Mouse (Mus musculus) E14TG2a.4 (cell line): ENCODE results near the gene L3mbtl3.

Experiments
- H3K27me3 ChIP-seq: 2 replicates; pipeline ENCODE4 v1.6.1; 2014; ENCODE audit warnings: low read length, control low read depth; ENCODE audit not compliant: insufficient read depth
- H3K36me3 ChIP-seq: 2 replicates; pipeline ENCODE4 v1.6.1; 2014; ENCODE audit warnings: low read length, control low read depth; ENCODE audit not compliant: insufficient read depth
- H3K4me1 ChIP-seq: replicated peaks from 2 replicates; pipeline ENCODE4 v1.6.1; 2014; ENCODE audit warnings: low read depth, low read length, control low read depth
- H3K4me3 ChIP-seq: replicated peaks from 2 replicates; pipeline ENCODE4 v1.5.1; 2014; ENCODE audit warnings: mild to moderate bottlenecking, low read length
- H3K9me3 ChIP-seq: 2 replicates; pipeline ENCODE4 v1.6.1; 2014; ENCODE audit warnings: low read length, control low read depth
- CTCF ChIP-seq: conservative IDR thresholded peaks from 2 replicates; pipeline ENCODE4 v1.5.1; 2014; ENCODE audit warnings: low read length
- NANOG ChIP-seq: IDR thresholded peaks from 2 replicates; pipeline ENCODE4 v1.6.1; 2014; ENCODE audit warnings: borderline replicate concordance, low read length, mixed read lengths
- POU5F1 ChIP-seq: IDR thresholded peaks from 2 replicates; pipeline ENCODE4 v1.6.1; 2014; ENCODE audit warnings: low read length, borderline replicate concordance

L3mbtl3 gene

GRCm38 (mm10) chr10:26372940-26373931, 2.5 kb downstream of the L3mbtl3 start:
- H3K4me1 ChIP-seq: peaks cover 22% of the 10 kb centered on the region
- TF ChIP-seq CTCF: peak; percentile 51
- TF ChIP-seq NANOG: no peak
- no peaks in the 10 kb centered on the region for H3K9me3 ChIP-seq
- no peaks in the 10 kb centered on the region for H3K36me3 ChIP-seq
- H3K27me3 ChIP-seq: peaks cover 34% of the 10 kb centered on the region
- peak overlapping the region; percentile 83 for H3K4me3 ChIP-seq

- peaks cover 21% of the 10 kb centered on the region for H3K27me3 ChIP-seq
- H3K9me3 ChIP-seq: no peaks in the 10 kb centered on the region
- peaks cover 18% of the 10 kb centered on the region for H3K4me1 ChIP-seq
- TF ChIP-seq CTCF (no peak), NANOG (no peak), POU5F1 (no peak)
- no peaks in the 10 kb centered on the region for H3K36me3 ChIP-seq
- H3K4me3 ChIP-seq: peak overlapping the region; percentile 41; the same call in 1 of the 2 replicates
Measured at GRCm38 (mm10) chr10:26371416-26371815, 4.4 kb downstream of the L3mbtl3 start.

- no peaks in the 10 kb centered on the region for H3K27me3 ChIP-seq
- H3K4me1 ChIP-seq: no peaks in the 10 kb centered on the region
- no peaks in the 10 kb centered on the region for H3K36me3 ChIP-seq
- H3K9me3 ChIP-seq: no peaks in the 10 kb centered on the region; the same call in 1 of the 2 replicates
- H3K4me3 ChIP-seq: no peak overlapping the region
- no peak for TF ChIP-seq POU5F1
- no peak for TF ChIP-seq CTCF
- TF ChIP-seq NANOG: no peak
Measured at GRCm38 (mm10) chr10:26364942-26365341, 10.8 kb downstream of the L3mbtl3 start.

- no peak overlapping the region for H3K4me3 ChIP-seq
- H3K4me1 ChIP-seq: no peaks in the 10 kb centered on the region
- no peak for TF ChIP-seq CTCF
- TF ChIP-seq POU5F1: no peak
- no peak for TF ChIP-seq NANOG
- H3K36me3 ChIP-seq: no peaks in the 10 kb centered on the region
- no peaks in the 10 kb centered on the region for H3K27me3 ChIP-seq
- H3K9me3 ChIP-seq: peaks cover 5% of the 10 kb centered on the region; the same call in 1 of the 2 replicates
Measured at GRCm38 (mm10) chr10:26364326-26364856, 11.4 kb downstream of the L3mbtl3 start.

GRCm38 (mm10) chr10:26363605-26364004, 12.2 kb downstream of the L3mbtl3 start:
- no peak overlapping the region for H3K4me3 ChIP-seq
- TF ChIP-seq CTCF (no peak), NANOG (no peak), POU5F1 (no peak)

GRCm38 (mm10) chr10:26358798-26359197, 17.0 kb downstream of the L3mbtl3 start:
- Histone ChIP-seq H3K36me3 (no peaks in the 10 kb centered on the region), H3K4me3 (no peak overlapping the region), H3K9me3 (peaks cover 19% of the 10 kb centered on the region), H3K27me3 (no peaks in the 10 kb centered on the region), H3K4me1 (peaks cover 1% of the 10 kb centered on the region; the same call in 1 of the 2 replicates)
- TF ChIP-seq NANOG (no peak), CTCF (no peak), POU5F1 (no peak)

More at GRCm38 (mm10) chr10:26363605-26364004, 12.2 kb downstream of the L3mbtl3 start:
- H3K27me3 ChIP-seq: no peaks in the 10 kb centered on the region
- H3K36me3 ChIP-seq: no peaks in the 10 kb centered on the region
- H3K9me3 ChIP-seq: peaks cover 13% of the 10 kb centered on the region
- no peaks in the 10 kb centered on the region for H3K4me1 ChIP-seq

GRCm38 (mm10) chr10:26358231-26358630, 17.5 kb downstream of the L3mbtl3 start:
- Histone ChIP-seq H3K27me3 (no peaks in the 10 kb centered on the region), H3K4me1 (peaks cover 6% of the 10 kb centered on the region; the same call in 1 of the 2 replicates), H3K36me3 (no peaks in the 10 kb centered on the region), H3K9me3 (peaks cover 19% of the 10 kb centered on the region), H3K4me3 (no peak overlapping the region)
- no peak for TF ChIP-seq NANOG
- TF ChIP-seq CTCF: no peak

GRCm38 (mm10) chr10:26353781-26354180, 22.0 kb downstream of the L3mbtl3 start:
- Histone ChIP-seq H3K36me3 (no peaks in the 10 kb centered on the region), H3K4me3 (no peak overlapping the region), H3K9me3 (peaks cover 11% of the 10 kb centered on the region), H3K4me1 (peaks cover 6% of the 10 kb centered on the region; the same call in 1 of the 2 replicates), H3K27me3 (no peaks in the 10 kb centered on the region)
- TF ChIP-seq NANOG (peak; percentile 88), POU5F1 (no peak)
